Mouse (Mus musculus): ENCODE results near the gene Fgfrl1.
A peak's percentile ranks its signal among the peaks of the same experiment; 100 is the strongest.
"Not testable (repeated sequence)": the region's sequence is repeated elsewhere in the genome, so short reads cannot be mapped to it uniquely, and the experiment has no call there.

The Fgfrl1 gene

DNA sequence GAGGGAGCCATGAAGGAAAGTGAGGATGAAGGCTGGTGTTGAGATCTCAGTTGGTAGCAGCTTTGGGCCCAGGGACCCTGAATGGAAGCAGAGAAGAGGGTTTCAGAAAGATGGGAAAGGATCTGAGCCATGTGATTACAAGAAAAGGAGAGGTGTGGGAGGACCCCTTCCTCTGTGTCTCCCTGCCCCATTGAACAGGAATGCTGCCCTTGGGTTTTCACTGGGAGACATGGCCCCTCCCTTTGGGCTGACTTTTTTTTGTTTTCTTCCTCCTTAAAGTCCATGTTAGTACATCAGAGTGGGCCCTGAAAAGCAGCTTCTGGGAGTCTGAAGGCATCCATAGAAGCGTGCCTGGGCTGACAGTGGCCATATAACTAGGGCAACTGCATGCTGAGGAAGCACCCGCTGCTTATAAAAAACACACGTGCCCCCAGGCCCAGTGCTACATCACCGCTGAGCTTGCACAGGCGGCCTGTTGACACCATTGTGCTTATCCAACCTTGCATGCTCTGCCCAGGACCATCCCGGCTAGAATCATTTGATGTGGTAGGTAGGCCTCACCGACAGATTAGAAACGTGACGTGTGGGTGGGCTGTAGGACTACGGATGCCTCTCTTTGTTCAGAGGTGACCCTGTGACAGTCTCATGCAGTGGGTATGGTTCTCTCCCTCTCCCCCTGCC lies 9.3 kb downstream of the Fgfrl1 start:
- DNase-seq: no peak

DNA sequence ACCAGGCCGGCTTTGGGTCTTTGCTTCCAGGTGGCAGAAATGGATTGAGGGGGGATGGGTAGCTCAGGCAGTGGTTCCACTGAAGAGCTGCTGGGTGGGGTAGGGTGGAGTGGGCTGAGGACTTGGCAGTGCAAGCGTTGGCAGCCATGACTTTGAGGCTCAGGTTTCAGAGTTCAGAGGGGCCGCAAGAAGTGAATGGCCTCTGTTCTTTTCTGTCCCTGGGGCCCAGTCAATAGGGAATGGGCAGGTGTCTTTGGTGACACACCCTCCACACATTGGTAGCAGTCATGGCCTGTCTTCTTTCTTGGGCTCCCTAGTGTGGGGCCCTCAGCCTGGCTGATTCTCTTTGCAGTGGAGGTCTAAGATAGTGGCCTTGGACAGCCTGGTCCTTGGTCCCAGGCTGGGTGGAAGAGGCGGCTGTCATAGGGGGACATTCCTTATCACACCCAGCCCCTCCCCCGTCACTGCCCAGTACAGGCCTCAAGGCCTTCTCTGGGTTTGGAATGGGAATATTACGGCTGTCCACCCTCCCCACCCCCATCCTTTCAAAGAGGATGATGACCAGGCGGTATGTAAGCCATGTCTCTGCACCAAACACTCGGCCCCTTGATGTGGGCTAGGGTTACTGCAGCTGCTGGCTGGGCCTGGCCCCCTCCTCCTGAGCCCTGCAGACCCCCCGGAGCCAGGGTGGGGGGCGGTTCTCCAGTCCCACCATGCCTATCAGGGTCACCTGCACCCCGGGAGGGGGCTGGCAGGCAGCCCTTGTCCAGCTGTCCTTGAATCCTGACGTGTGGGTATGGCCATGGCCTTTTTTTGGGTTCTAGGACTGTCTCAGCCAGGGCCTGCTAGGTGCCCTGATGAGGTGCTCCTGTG lies 11.8 kb downstream of the Fgfrl1 start:
- DNase-seq: no peak

DNA sequence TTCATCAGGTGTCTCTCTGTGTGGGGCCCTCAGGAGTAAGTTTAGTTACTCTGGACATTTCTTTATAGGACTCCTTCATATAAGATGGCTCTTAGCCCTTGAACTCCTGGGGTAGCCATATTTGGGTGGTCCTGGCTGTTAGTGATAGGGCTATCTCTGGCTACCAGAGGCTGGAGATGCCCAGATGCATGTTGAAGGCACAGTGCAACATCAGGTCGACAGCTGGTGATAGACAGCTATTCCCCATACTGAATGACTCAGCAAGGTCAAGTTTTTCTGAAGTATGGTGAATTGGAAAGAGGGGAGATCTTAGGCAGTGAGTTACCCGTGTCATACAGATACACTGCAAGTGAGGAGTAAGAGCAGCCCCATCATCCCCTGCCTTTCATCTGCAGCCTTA lies 15.6 kb downstream of the Fgfrl1 start:
- no peak for DNase-seq

DNA sequence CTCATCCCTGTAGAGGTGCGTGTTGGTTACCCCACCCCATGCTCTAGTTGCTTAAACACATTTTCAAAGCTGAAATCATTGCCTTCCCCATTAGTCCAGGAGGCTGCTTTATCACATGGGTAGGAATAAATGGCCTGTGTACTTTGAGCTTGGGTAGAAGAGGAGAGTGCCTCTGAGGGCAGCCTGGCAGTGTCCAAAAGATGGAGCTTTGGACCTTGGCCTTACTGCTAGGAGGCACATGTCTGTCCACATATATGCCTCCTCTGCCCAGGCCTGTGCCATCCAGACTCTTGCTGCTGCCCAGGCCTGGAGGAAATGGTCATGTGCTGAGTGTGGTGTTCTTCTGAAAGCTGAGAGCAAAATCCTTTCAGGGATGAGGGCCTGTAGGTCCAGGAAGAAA lies 16.2 kb downstream of the Fgfrl1 start:
- DNase-seq: no peak

DNA sequence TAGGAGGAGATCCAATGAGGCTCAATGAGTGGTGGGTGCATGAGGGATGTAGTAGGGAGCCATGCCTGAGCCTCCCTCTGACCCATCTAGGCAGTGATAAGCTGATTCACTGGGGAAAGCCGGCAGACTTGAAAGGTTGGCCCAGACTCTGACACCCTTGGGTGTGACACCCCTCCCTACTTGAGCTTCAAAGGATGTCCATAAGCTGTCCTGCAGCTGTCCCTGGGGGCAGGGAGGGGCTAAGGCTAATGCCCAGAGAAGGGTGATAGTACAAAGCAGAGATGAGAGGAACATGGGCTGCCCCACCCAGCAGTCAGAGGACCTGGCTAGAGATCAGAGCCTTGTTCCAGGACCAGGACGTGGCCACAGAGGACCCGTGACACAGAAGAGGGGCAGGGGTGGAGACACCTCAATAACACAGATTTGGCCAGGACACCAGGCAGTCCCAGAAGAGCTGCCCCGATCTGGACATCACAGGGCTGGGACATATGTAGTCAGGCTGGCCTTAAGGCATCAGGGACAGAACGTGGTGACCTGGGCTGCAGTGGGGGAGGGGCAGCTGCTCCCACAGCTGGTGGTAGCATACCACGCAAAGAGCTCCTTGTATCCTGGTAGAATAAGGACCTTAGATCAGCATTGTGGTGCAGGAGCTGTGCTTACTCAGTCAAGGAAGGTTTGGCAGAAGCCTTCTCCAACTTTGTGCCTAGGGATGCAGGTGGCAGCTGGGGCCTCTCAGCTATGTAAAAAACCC lies 17.0 kb downstream of the Fgfrl1 start:
- DNase-seq: no peak

DNA sequence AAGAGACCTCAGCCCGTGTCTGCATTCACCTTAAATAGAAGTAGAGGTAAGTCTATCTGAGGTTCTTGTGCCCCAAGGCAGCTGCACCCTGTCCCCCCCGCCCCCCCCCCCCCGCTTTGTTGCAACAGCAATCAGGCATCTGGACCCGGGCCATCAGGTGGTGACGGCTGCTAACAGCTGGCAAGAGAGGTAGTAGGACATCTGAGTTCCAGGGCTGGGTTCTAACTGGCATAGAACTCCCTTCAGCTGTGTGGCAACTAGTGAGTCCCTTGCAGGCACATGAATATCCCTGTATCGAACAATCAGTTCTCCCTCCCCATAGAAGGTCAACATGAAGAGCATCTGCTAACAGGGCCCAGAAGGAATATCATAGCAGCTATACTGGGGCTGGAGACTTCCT lies 19.8 kb downstream of the Fgfrl1 start:
- DNase-seq: no peak

DNA sequence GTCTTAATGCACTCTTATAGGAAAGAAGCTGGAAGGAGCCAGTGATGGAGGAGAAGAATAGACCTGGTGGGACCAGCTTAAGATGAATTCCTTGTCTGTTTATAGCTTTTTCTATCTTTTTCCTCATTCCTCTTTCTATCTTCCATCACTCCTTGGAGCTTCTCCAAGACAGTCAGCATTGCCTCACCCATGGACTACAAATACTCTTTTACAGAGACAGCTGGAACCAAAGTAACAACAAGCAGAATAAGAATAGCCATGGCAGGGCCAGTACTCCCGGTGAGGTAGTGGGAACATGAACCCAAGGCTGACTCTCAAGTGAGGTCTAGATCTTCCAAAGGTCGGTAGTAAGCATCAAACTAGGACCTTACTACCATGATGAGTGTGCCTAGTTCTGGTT lies 20.9 kb downstream of the Fgfrl1 start:
- DNase-seq: no peak

DNA sequence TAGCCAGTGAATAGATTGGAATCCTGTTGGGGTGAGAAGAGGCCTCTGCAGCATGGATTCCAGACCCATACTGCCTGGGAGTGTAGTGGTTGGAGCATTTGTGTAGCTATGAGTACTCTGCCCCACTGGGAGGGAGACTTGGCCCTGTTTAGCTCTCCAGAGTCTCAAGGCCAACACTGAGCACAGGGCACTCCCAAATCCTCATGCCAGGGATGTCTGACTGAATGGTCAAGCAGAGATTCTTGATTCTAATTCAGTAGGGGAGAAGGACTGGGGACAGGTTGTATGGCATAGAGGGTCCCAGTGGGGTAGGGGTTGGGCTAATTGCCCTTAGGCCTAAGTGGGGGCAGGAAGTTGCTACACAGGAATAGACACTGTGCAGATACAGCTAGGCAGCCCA lies 21.5 kb downstream of the Fgfrl1 start:
- no peak for DNase-seq

DNA sequence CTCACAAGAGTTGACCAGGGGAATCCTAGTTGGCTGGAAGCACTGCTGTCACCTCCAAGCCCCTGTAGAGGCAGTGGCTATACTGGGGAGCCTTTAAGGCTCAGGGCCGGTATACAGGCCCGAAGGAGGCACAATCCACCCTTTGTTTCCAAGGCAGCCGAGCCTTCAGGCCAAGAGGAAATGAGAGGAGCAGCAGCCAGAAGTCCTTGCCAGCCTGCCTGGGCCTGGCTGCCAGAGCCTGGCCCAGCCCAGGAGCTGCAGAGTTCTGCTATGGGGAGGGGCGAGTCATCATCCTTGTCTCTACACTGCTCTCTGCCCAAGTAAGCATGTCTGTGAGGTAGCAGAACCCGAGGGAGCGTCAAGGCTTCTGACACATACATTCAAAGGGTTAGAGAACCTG lies 22.0 kb downstream of the Fgfrl1 start:
- no peak for DNase-seq

DNA sequence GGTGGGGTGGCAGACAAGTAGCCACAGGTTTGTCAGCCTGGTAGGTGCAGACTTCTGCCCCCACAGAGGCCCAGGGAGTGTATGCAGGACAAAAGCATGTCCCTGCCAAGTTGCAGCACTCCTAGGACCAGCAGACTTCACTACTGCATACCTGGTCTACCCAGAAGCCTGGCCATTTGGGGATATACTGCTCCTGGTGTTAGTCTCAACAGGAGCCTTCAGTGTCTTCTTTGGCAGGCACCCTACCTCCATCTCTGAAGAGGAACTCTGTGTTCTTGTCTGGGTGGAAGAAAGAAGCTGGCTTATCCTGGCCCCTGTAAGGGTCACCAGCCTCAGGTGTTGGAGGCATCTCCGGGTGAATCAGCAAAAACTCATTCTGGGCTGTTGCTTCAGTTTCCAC lies 23.8 kb downstream of the Fgfrl1 start:
- no peak for DNase-seq

DNA sequence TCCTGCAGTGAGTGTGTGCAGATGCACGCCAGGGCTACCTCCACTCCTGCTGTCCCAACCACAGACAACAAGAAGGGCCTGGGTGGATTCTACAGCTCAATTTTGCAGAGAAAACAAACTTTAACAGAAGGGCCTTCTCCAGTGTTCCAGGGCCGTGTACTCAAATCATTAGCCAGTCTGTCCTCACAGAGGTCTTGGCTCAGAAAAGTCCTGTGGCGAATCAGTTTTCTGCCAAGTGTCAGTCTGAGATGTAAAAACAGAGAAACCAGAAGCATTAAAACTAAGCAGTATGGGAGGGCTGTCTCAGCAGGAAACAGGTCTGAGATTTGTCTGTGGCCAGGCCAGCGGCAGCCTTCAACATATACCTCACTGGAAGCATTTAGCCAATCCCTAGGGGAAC lies 25.9 kb downstream of the Fgfrl1 start:
- DNase-seq: no peak

DNA sequence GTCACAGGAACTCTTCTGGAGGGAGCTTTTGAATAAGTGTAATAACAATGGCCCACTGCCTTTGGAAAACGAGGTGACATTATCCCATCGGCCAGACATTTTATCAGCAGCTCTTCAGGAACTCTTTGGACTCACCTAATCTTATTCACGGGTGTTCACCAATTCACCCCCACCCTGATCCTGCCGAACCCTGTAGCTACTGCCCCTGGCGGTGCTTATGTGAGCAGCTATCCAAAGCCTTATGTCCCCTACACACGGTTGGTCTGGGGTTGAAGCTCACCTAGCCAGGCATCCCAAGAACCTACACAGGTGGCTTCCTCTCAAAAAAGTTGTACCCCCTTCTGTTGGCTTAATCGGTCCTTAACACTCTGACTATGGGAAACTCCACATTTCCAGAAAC lies 27.6 kb downstream of the Fgfrl1 start:
- DNase-seq: no peak

DNA sequence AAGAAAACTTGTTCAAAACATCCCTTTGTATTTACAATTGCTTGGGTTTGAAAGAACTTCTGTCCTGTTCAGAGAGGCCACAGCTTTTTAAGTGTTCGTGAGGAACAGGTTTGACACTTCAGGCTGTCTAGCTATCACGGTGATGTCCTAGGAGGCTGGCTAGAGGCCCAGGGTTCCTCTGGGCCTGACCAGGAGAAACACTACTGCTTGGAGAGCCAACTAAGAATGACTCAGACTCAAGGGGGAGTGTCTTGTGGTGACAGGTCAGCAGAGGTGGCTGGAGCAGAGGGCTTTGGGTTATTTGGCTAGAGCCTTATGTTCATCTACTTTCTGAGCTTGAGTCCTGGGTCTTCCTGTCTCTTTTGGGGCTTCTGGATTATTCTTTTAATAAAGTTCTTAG lies 31.8 kb downstream of the Fgfrl1 start:
- DNase-seq: no peak

DNA sequence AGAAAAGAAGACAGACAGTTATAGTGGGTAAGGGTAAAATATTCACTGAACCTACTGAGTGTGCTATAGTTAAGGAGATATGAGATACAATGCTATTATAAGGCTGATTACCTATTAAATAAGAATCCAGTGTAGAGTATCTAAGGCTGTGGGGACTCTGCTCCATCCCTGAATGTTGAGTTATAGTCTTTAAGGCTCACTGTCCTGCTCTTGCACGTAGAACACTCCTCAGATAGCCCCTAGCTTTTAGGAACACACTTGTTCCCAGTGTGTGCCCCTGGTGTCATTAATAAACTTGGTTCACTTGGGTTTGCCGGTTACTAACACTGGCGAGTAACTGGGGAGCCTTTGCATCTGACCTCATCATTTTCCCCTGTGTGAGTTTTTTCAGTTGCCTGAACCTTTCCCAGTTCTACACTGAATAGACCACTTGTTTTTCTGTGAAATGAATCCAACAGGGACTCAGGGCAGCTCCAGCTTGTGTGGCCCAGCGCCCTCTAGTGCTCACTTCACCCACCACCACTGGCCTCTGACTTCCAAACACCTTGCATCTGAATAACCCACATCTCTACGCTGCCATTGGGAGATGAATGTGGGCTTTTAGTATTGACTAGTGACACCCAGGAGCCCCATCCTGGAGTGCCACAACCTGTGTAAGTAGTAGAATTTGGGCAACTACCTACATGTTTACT lies 34.5 kb downstream of the Fgfrl1 start:
- peak; percentile 49 for DNase-seq

DNA sequence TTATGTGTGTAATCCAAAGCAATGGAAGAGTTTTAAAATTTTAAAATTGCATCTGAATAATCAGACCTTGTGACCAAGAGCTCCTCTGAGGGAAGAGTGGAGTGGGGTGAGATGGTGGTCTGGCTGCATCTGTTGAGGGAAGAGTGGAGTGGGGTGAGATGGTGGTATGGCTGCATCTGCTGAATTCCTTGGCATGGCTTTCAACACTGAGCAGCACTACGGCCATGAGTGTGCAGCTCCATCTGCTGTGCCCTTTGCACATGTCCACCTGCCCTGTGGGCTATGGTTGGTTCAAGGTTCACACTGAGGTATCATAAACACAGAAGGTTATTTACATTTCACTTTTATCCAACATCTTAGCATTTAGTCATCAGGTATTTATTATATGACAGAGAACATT lies 35.2 kb downstream of the Fgfrl1 start:
- no peak for DNase-seq

DNA sequence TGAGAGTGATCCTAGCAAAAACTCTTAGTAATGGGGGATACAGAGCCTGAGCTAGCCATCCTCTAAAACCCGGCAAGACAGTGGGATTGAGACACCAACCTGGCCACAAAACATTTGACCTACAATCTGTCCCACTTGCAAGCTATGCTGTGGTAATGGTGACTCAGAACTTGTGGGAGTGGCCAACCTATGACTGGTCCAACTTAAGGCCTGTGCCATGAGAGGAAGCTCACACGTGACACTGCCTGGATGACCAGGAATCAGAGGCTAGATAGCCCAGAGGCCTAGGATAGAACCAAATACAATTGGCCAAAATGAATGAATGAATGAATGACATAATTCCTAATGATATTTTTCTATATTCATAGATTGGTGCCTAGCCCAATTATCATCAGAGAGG lies 49.7 kb downstream of the Fgfrl1 start:
- no peak for DNase-seq

DNA sequence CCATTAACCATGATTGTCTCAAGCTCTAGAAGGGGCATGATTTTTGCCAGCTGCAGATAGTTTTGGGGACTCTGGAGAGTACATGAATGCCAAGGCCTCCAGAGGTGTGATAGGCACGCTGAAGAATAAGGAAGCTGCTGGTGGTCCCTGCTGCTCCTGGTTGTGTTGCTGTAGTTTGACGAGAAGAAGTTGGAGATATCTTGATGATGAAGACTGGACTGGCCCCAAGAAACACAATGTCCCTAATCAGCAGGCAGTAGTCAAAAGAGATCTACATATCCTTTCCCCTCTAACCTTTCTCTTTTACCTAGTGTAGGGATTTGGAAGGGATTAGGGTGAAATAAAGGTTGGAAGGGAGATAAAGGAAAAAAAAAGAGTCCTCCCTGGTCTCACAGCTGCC lies 50.4 kb downstream of the Fgfrl1 start:
- no peak for DNase-seq

DNA sequence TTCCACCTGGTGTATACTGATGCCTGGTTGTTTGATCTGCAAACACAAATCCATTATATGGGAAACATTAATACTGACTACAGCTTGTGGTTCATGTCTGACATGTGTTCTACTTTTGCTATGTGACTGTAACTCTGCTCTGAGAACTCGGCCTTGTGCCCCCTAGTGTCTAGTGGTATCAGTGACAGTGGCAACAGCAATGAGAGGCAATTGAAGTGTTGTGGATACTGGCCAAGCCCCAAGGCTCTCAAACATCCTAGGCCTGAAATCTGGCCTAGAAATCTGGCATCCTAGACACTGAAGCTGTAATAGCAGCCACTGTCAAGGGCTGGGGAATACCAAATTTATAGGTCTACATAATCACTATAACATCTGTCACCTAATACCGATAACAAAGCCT lies 51.7 kb downstream of the Fgfrl1 start:
- DNase-seq: no peak

DNA sequence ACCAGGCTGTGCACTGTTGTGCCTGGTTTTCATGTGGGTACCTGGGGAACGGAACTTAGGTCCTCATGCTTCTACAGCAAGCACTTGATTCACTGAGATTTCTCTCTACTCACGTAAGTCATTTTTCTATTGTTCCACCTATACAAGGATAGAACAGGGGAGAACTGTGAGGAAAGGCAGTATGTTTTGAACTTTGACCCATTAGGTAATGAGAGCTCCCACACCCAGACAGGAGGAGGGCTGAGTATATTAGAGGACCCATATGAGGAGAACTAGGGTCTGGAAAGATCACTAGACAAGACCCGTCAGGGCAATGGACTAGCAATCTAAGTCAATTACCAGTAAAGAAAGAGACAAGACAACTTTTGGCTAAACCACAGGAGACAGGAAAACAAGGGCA lies 52.4 kb downstream of the Fgfrl1 start:
- no peak for DNase-seq

DNA sequence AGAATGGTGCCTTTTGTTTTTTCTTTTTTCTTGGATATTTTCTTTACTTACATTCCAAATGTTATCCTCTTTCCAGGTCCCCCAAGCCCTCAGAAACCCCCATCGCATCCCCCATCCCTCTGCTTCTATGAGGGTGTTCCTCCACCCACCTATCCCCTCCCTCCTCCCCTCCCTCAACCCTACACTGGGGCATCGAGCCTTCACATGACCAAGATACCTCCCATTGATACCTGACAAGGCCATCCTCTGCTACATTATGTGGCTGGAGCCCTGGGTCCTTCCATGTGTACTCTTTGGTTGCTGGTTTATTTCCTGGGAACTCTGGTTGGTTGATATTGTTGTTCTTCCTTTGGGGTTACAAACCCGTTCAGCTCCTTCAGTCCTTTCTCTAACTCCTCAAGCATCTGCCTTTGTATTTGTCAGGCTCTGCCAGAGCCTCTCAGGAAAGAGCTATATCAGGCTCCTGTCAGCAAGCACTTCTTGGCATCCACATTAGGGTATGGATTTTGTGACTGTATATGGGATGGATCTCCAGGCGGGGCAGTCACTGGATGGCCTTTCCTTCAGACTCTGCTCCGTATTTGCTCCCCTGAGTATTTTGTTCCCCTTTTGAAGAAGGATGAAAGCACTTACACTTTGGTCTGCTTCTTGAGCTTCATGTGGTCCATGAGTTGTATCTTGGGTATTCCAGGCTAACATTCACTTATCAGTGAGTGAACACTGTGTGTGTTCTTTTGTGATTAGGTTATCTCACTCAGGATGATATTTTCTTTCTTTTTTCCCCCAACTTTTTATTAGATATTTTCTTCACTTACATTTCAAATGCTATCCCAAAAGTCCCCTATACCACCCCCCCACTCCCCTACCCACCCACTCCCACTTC lies 58.4 kb downstream of the Fgfrl1 start:
- no peak for DNase-seq

DNA sequence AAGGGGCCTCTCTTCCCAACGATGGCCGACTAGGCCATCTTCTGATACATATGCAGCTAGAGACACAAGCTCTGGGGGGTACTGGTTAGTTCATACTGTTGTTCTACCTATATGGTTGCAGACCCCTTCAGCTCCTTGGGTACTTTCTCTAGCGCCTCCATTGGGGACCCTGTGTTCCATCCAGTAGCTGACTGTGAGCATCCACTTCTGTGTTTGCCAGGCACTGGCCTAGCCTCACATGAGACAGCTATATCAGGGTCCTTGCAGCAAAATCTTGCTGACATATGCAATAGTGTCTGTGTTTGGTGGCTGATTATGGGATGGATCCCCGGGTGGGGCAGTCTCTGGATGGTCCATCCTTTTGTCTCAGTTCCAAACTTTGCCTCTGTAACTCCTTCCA lies 59.1 kb downstream of the Fgfrl1 start:
- DNase-seq: not testable (repeated sequence)
